Mouse (Mus musculus): ENCODE results near the gene Pear1. TPM values are rescaled to one million over a fixed set of nuclear protein-coding genes. Genes with fewer than 3 reads are reported as not detected.

The Pear1 gene
- polyA plus RNA-seq, 1 experiment from 2014 or later: 8.6 TPM

DNA sequence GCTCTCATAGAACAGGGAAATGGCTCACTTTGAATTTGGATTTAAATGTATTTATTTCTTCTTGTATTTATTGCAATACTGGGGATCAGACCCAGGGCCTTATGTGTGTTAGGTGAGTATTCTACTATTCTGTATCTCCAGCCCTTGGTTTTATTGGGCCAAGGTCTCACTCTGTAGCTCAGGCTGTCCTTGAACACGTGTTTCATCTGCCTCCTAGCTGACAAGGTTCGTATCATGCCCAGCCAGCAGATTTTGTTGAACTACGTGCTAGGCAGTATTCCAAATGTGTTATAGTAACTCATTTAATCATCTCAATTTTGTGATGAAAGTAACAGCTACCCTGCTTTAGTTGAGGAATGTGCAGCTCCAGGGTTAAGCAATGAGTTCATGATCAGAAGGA, 82.1 kb downstream of the Pear1 start:
- no peaks in the 10 kb centered on the region for H3K4me1 ChIP-seq (replicated peaks; ENCODE audit: control insufficient read depth, insufficient read depth, low read length)
- no peak overlapping the region for H3K4me3 ChIP-seq (ENCODE audit: low read depth, low read length)
- no peaks in the 10 kb centered on the region for H3K9me3 ChIP-seq (ENCODE audit: control insufficient read depth, low read length)
- H3K4me2 ChIP-seq (ENCODE audit: low read depth, low read length, severe bottlenecking): no peak overlapping the region
- no peaks in the 10 kb centered on the region for H3K27me3 ChIP-seq (ENCODE audit: control insufficient read depth, insufficient read depth, low read length)
- no peak overlapping the region for H3K9ac ChIP-seq (ENCODE audit: low read length)
- DNase-seq (ENCODE audit: low spot score) (no peak), ATAC-seq (replicated peaks; ENCODE audit: low FRiP score) (no peak)
- H3K36me3 ChIP-seq (ENCODE audit: control insufficient read depth, insufficient read depth, low read length): no peaks in the 10 kb centered on the region
- 91% methylated on average over 3 of the region's 3 CpGs for WGBS
- no peak overlapping the region for H3K27ac ChIP-seq (ENCODE audit: low read depth, low read length)

DNA sequence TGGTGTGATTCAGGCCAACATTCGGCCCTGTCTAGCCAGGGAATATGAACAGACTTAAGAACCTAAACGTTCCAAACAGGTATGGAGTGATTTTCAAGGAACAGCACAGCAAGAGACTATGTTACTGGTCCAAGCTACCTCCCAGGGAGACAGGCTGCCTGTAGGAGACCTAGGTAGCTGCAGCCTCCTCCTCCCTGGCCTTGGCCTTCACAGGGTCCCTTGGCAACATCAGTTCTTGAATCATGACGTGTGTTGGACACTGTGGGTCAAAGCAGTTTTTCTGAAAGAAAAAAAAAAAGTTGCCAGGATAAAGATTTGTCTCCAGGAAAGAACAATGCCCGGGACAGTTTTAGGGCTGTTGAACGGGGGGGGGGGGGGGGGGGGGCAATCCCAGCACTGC, 85.2 kb downstream of the Pear1 start:
- H3K4me2 ChIP-seq (ENCODE audit: low read depth, low read length, severe bottlenecking): no peak overlapping the region
- H3K9ac ChIP-seq (ENCODE audit: low read length): no peak overlapping the region
- H3K27me3 ChIP-seq (ENCODE audit: control insufficient read depth, insufficient read depth, low read length): no peaks in the 10 kb centered on the region
- no peak overlapping the region for H3K27ac ChIP-seq (ENCODE audit: low read depth, low read length)
- DNase-seq (ENCODE audit: low spot score) (no peak), ATAC-seq (replicated peaks; ENCODE audit: low FRiP score) (no peak)
- 86% methylated on average over 5 of the region's 5 CpGs for WGBS
- no peaks in the 10 kb centered on the region for H3K4me1 ChIP-seq (replicated peaks; ENCODE audit: control insufficient read depth, insufficient read depth, low read length)
- H3K36me3 ChIP-seq (ENCODE audit: control insufficient read depth, insufficient read depth, low read length): no peaks in the 10 kb centered on the region; the same call in 1 of the 2 replicates
- no peak overlapping the region for H3K4me3 ChIP-seq (ENCODE audit: low read depth, low read length)
- H3K9me3 ChIP-seq (ENCODE audit: control insufficient read depth, low read length): no peaks in the 10 kb centered on the region

DNA sequence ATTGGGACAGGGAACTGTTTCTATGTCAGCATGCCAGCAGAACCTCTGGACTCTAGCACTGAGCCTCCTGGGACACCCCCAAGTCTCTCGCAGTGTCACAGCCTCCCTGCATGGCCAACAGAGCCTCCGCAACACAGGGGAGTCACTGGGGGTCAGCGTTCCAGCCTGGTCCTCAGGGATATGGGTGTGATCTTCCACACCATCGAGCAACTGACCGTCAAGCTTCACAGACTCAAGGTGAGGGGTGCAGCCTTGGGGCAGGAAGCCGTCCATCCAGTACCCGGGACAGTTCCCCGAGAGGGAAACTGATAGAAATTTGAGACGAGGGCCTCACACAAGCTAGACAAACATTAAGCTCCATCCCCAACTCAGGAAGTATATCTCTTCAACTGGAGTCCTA, 88.8 kb downstream of the Pear1 start:
- H3K36me3 ChIP-seq (ENCODE audit: control insufficient read depth, insufficient read depth, low read length): no peaks in the 10 kb centered on the region; the same call in none of the 2 replicates

DNA sequence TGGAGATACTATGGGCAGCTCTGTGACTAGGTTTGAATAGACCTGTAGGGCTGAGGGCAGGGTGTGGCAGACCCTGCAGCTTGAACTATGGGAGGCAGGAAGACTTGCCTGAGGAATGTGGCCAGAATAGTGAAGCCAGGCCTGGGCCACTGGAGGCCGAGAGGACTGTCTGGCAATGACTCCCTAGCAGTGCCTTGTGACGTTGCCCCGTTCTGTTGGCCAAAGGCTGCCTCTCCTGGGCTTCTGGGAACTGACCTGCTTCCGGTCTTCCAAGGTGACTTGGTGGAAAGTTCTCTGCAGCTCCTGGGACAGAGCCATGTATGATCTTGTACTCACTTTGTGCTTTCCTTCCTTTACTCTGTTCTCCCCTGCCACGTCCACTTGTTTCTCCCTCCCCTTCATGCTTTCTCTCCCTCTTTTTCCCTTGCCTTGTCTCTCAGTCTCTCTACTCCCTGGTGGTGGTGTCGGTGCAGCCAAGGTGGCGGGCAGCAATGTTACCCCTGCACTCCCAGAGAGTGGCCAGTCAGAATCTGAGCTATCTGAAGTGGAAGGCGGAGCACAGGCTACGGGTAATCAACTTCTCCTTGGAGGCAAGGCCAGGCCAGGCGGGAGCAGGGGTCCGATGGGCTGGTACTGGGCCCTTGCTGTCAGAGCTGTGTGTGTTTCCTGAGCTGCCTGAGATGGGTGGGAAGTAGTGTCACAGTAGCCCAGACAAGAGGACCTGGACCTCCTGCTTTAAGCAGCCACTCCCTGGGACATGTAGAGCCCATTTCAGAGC, 89.9 kb downstream of the Pear1 start:
- Histone ChIP-seq H3K4me1 (replicated peaks; ENCODE audit: control insufficient read depth, insufficient read depth, low read length) (no peaks in the 10 kb centered on the region), H3K9me3 (ENCODE audit: control insufficient read depth, low read length) (no peaks in the 10 kb centered on the region), H3K27me3 (ENCODE audit: control insufficient read depth, insufficient read depth, low read length) (no peaks in the 10 kb centered on the region), H3K9ac (ENCODE audit: low read length) (no peak overlapping the region), H3K27ac (ENCODE audit: low read depth, low read length) (no peak overlapping the region), H3K36me3 (ENCODE audit: control insufficient read depth, insufficient read depth, low read length) (no peaks in the 10 kb centered on the region; the same call in none of the 2 replicates), H3K4me3 (ENCODE audit: low read depth, low read length) (no peak overlapping the region), H3K4me2 (ENCODE audit: low read depth, low read length, severe bottlenecking) (no peak overlapping the region)
- 86% methylated on average over 11 of the region's 11 CpGs for WGBS
- ATAC-seq (replicated peaks; ENCODE audit: low FRiP score): no peak
- DNase-seq (ENCODE audit: low spot score): no peak

More for the DNA sequence above, 88.8 kb downstream of the Pear1 start:
- Histone ChIP-seq H3K4me1 (replicated peaks; ENCODE audit: control insufficient read depth, insufficient read depth, low read length) (no peaks in the 10 kb centered on the region), H3K4me2 (ENCODE audit: low read depth, low read length, severe bottlenecking) (no peak overlapping the region), H3K27me3 (ENCODE audit: control insufficient read depth, insufficient read depth, low read length) (no peaks in the 10 kb centered on the region), H3K9me3 (ENCODE audit: control insufficient read depth, low read length) (no peaks in the 10 kb centered on the region), H3K9ac (ENCODE audit: low read length) (no peak overlapping the region), H3K27ac (ENCODE audit: low read depth, low read length) (no peak overlapping the region), H3K4me3 (ENCODE audit: low read depth, low read length) (no peak overlapping the region)
- 89% methylated on average over 9 of the region's 9 CpGs for WGBS
- ATAC-seq (replicated peaks; ENCODE audit: low FRiP score) (no peak), DNase-seq (ENCODE audit: low spot score) (no peak)

DNA sequence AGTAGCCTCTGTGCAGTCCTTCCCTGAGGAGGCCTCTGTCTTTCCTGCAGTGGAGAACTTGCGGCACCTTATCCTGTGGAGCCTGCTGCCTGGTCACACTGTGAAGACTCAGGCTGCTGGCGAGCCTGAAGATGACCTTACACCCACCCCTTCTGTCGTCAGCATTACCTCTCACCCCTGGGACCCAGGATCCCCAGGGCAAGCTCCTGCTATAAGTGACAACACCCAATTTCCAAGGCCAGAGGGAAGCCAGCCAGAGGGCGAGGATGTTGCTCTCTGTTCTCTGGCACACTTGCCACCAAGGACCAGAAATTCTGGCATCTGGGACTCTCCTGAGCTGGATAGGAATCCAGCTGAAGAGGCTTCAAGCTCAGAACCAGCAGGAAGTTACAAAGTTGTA, 91.0 kb downstream of the Pear1 start:
- no peak overlapping the region for H3K27ac ChIP-seq (ENCODE audit: low read depth, low read length)
- no peak overlapping the region for H3K4me3 ChIP-seq (ENCODE audit: low read depth, low read length)
- WGBS: 86% methylated on average over 4 of the region's 4 CpGs
- no peaks in the 10 kb centered on the region for H3K27me3 ChIP-seq (ENCODE audit: control insufficient read depth, insufficient read depth, low read length)
- no peaks in the 10 kb centered on the region; the same call in none of the 2 replicates for H3K36me3 ChIP-seq (ENCODE audit: control insufficient read depth, insufficient read depth, low read length)
- H3K9me3 ChIP-seq (ENCODE audit: control insufficient read depth, low read length): no peaks in the 10 kb centered on the region
- H3K9ac ChIP-seq (ENCODE audit: low read length): no peak overlapping the region
- no peak overlapping the region for H3K4me2 ChIP-seq (ENCODE audit: low read depth, low read length, severe bottlenecking)
- no peaks in the 10 kb centered on the region for H3K4me1 ChIP-seq (replicated peaks; ENCODE audit: control insufficient read depth, insufficient read depth, low read length)
- DNase-seq (ENCODE audit: low spot score) (no peak), ATAC-seq (replicated peaks; ENCODE audit: low FRiP score) (no peak)

DNA sequence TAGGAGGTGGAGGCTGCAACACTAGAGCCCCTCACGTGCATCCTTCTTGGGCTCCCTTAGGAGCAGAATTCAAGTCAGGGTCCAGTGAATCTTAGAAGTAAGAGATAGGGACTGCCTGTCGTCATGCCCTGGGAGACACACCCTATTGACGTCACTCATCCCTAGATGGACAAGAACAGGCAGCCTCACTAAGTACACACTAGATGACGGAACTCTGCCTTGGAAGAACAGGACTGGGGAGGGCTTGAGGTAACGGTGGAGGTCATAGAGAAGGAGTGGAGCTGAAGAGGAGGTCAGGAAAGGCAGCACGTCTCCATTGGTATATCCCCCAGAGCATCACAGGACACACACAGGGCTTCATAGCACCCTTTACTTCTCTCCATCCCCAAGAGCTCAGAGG, 95.4 kb downstream of the Pear1 start:
- no peak overlapping the region for H3K27ac ChIP-seq (ENCODE audit: low read depth, low read length)
- H3K9ac ChIP-seq (ENCODE audit: low read length): no peak overlapping the region
- H3K4me1 ChIP-seq (replicated peaks; ENCODE audit: control insufficient read depth, insufficient read depth, low read length): no peaks in the 10 kb centered on the region
- DNase-seq (ENCODE audit: low spot score) (peak; percentile 23), ATAC-seq (replicated peaks; ENCODE audit: low FRiP score) (no peak)
- no peak overlapping the region for H3K4me2 ChIP-seq (ENCODE audit: low read depth, low read length, severe bottlenecking)
- 88% methylated on average over 6 of the region's 6 CpGs for WGBS
- peaks cover 3% of the 10 kb centered on the region; the same call in 1 of the 2 replicates for H3K36me3 ChIP-seq (ENCODE audit: control insufficient read depth, insufficient read depth, low read length)
- no peaks in the 10 kb centered on the region for H3K27me3 ChIP-seq (ENCODE audit: control insufficient read depth, insufficient read depth, low read length)
- no peak overlapping the region for H3K4me3 ChIP-seq (ENCODE audit: low read depth, low read length)
- no peaks in the 10 kb centered on the region for H3K9me3 ChIP-seq (ENCODE audit: control insufficient read depth, low read length)

DNA sequence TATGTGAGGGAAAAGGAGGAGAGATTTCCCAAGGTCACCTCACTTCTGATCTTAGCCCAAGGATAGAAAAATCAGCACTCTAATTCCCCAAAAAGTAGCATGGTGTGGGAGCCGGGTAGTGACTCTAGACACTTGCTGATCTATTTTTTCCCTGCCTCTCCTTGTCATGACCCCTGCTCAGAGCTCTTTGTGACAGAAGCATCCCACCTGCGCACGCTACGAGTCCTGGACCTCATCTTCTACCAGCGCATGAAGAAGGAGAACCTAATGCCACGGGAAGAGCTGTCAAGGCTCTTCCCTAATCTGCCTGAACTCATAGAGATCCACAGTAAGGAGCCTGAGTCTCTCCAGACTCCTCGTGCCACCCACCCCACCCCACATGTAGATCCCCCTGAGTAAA, 97.9 kb downstream of the Pear1 start:
- no peak overlapping the region for H3K4me3 ChIP-seq (ENCODE audit: low read depth, low read length)
- H3K27me3 ChIP-seq (ENCODE audit: control insufficient read depth, insufficient read depth, low read length): no peaks in the 10 kb centered on the region
- no peaks in the 10 kb centered on the region for H3K9me3 ChIP-seq (ENCODE audit: control insufficient read depth, low read length)
- ATAC-seq (replicated peaks; ENCODE audit: low FRiP score) (no peak), DNase-seq (ENCODE audit: low spot score) (no peak)
- no peaks in the 10 kb centered on the region for H3K4me1 ChIP-seq (replicated peaks; ENCODE audit: control insufficient read depth, insufficient read depth, low read length)
- WGBS: 95% methylated on average over 7 of the region's 7 CpGs
- H3K27ac ChIP-seq (ENCODE audit: low read depth, low read length): no peak overlapping the region
- peaks cover 3% of the 10 kb centered on the region; the same call in 1 of the 2 replicates for H3K36me3 ChIP-seq (ENCODE audit: control insufficient read depth, insufficient read depth, low read length)
- no peak overlapping the region for H3K9ac ChIP-seq (ENCODE audit: low read length)
- H3K4me2 ChIP-seq (ENCODE audit: low read depth, low read length, severe bottlenecking): no peak overlapping the region

DNA sequence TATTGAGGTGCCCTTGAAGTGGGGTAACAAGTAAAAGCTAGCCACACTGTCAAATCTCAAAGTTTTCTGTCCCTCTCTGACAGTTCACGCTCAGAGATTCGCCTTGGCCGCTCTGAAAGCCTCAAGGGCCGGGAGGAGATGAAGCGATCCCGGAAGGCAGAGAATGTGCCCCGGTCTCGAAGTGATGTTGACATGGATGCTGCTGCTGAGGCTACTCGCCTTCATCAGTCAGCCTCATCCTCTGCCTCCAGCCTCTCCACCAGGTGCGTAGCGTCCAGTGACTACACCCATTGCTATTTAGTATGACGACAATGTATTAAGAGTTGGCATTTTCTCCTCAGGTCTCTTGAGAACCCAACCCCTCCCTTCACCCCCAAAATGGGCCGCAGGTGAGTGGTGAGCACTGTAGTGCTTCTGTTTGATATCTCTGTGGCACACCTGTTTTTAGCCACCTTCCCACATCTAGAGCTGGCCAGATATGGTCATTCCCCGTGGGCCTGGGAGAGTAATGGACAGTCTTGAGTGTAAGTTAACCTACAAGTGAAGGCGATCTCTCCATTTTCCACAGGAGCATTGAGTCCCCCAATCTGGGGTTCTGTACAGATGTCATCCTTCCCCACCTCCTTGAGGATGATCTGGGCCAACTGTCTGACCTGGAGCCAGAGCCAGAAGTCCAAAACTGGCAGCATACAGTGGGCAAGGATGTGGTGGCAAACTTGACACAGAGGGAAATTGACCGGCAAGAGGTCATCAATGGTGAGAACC, 98.5 kb downstream of the Pear1 start:
- Histone ChIP-seq H3K27ac (ENCODE audit: low read depth, low read length) (no peak overlapping the region), H3K36me3 (ENCODE audit: control insufficient read depth, insufficient read depth, low read length) (peaks cover 3% of the 10 kb centered on the region; the same call in 1 of the 2 replicates), H3K9me3 (ENCODE audit: control insufficient read depth, low read length) (no peaks in the 10 kb centered on the region), H3K4me1 (replicated peaks; ENCODE audit: control insufficient read depth, insufficient read depth, low read length) (no peaks in the 10 kb centered on the region), H3K27me3 (ENCODE audit: control insufficient read depth, insufficient read depth, low read length) (no peaks in the 10 kb centered on the region), H3K4me2 (ENCODE audit: low read depth, low read length, severe bottlenecking) (no peak overlapping the region), H3K4me3 (ENCODE audit: low read depth, low read length) (no peak overlapping the region), H3K9ac (ENCODE audit: low read length) (no peak overlapping the region)
- DNase-seq (ENCODE audit: low spot score): peak; percentile 23
- no peak for ATAC-seq (replicated peaks; ENCODE audit: low FRiP score)
- 96% methylated on average over 16 of the region's 16 CpGs for WGBS

Measured in forebrain, embryonic 11.5 days (tissue).